Mouse (Mus musculus) midbrain, embryonic 12.5 days (tissue): ENCODE results near the gene Abcb8. TPM values are rescaled to one million over a fixed set of nuclear protein-coding genes. Genes with fewer than 3 reads are reported as not detected.

Experiments
- ATAC-seq: fragments of 200-750 bp; cut with Nextera tagmentation; 2 replicates; pipeline ENCODE4 v1.8.0; 2017; ENCODE audit warnings: low read depth, moderate TSS enrichment, moderate library complexity; ENCODE audit not compliant: low FRiP score
- H3K27ac ChIP-seq: fragments of 300-500 bp; sonication (generic); replicated peaks from 2 replicates; pipeline ENCODE4 v1.5.1; 2016; ENCODE audit warnings: mild to moderate bottlenecking
- H3K27me3 ChIP-seq: fragments of 300-500 bp; sonication (generic); 2 replicates; pipeline ENCODE4 v1.6.1; 2016; ENCODE audit warnings: mild to moderate bottlenecking
- H3K36me3 ChIP-seq: fragments of 300-500 bp; sonication (generic); 2 replicates; pipeline ENCODE4 v1.6.1; 2016
- H3K4me1 ChIP-seq: fragments of 300-500 bp; sonication (generic); 2 replicates; pipeline ENCODE4 v1.6.1; 2016
- H3K4me2 ChIP-seq: fragments of 300-500 bp; sonication (generic); replicated peaks from 2 replicates; pipeline ENCODE4 v1.6.1; 2016; ENCODE audit warnings: mild to moderate bottlenecking, moderate library complexity
- H3K4me3 ChIP-seq: fragments of 300-500 bp; sonication (generic); 2 replicates; pipeline ENCODE4 v1.5.1; 2016; ENCODE audit warnings: mild to moderate bottlenecking
- H3K9ac ChIP-seq: fragments of 300-500 bp; sonication (generic); replicated peaks from 2 replicates; pipeline ENCODE4 v1.6.1; 2016; ENCODE audit warnings: mild to moderate bottlenecking, moderate library complexity
- H3K9me3 ChIP-seq: fragments of 300-500 bp; sonication (generic); 2 replicates; pipeline ENCODE4 v1.6.1; 2016; ENCODE audit warnings: mild to moderate bottlenecking
- WGBS: fragments of 180-500 bp; shearing (Covaris S2); methylation state at CpG from one replicate; pipeline ENCODE4 v1.1.7; 2016; 5-methylcytosine and 5-hydroxymethylcytosine counted together
- polyA plus RNA-seq: library from polyadenylated mRNA; unstranded; fragments of >200 nt; fragmentation: Nextera tagmentation; extraction: Ambion mirVana; gene quantifications from 2 replicates; pipeline ENCODE4 v1.2.1, GENCODE M21; 2016

The Abcb8 gene
- polyA plus RNA-seq, 1 experiment from 2014 or later, result 48.0 TPM

- H3K27ac ChIP-seq, result peak overlapping the region; percentile 98
- ATAC-seq, result peak; percentile 62
- H3K4me1 ChIP-seq, result peaks cover 63% of the 10 kb centered on the region
- peak overlapping the region; percentile 54 for H3K9ac ChIP-seq
- no peaks in the 10 kb centered on the region for H3K9me3 ChIP-seq
- peaks cover 43% of the 10 kb centered on the region for H3K27me3 ChIP-seq
- H3K36me3 ChIP-seq, result no peaks in the 10 kb centered on the region
- H3K4me2 ChIP-seq, result peak overlapping the region; percentile 99
- H3K4me3 ChIP-seq, result peak overlapping the region; percentile 82
- under 1% methylated on average over 24 of the region's 24 CpGs for WGBS
These were observed 41.1 kb upstream of the Abcb8 start for GRCm38 (mm10) chr5:24352251-24352859.

- Histone ChIP-seq H3K9me3 (no peaks in the 10 kb centered on the region), H3K4me1 (peaks cover 56% of the 10 kb centered on the region), H3K27me3 (peaks cover 36% of the 10 kb centered on the region), H3K36me3 (no peaks in the 10 kb centered on the region), H3K27ac (peak overlapping the region; percentile 98), H3K4me2 (peak overlapping the region; percentile 99), H3K9ac (peak overlapping the region; percentile 54; the same call in 1 of the 2 replicates), H3K4me3 (no peak overlapping the region)
- ATAC-seq, result no peak
- WGBS, result 33% methylated on average over 4 of the region's 4 CpGs
These were observed 40.1 kb upstream of the Abcb8 start for GRCm38 (mm10) chr5:24353327-24353726.

GRCm38 (mm10) chr5:24356764-24357163, 36.7 kb upstream of the Abcb8 start:
- WGBS, result 57% methylated on average over 4 of the region's 4 CpGs
- ATAC-seq, result no peak
- Histone ChIP-seq H3K4me3 (no peak overlapping the region), H3K27me3 (peaks cover 11% of the 10 kb centered on the region), H3K9me3 (no peaks in the 10 kb centered on the region), H3K9ac (no peak overlapping the region), H3K4me2 (no peak overlapping the region), H3K27ac (no peak overlapping the region), H3K4me1 (peaks cover 28% of the 10 kb centered on the region), H3K36me3 (no peaks in the 10 kb centered on the region)

GRCm38 (mm10) chr5:24357461-24357860, 36.0 kb upstream of the Abcb8 start:
- no peak for ATAC-seq
- Histone ChIP-seq H3K4me1 (peaks cover 21% of the 10 kb centered on the region), H3K4me3 (no peak overlapping the region), H3K36me3 (no peaks in the 10 kb centered on the region), H3K9ac (no peak overlapping the region), H3K27me3 (peaks cover 11% of the 10 kb centered on the region), H3K4me2 (no peak overlapping the region), H3K27ac (no peak overlapping the region), H3K9me3 (no peaks in the 10 kb centered on the region)
- 12% methylated on average over 7 of the region's 7 CpGs for WGBS

DNA sequence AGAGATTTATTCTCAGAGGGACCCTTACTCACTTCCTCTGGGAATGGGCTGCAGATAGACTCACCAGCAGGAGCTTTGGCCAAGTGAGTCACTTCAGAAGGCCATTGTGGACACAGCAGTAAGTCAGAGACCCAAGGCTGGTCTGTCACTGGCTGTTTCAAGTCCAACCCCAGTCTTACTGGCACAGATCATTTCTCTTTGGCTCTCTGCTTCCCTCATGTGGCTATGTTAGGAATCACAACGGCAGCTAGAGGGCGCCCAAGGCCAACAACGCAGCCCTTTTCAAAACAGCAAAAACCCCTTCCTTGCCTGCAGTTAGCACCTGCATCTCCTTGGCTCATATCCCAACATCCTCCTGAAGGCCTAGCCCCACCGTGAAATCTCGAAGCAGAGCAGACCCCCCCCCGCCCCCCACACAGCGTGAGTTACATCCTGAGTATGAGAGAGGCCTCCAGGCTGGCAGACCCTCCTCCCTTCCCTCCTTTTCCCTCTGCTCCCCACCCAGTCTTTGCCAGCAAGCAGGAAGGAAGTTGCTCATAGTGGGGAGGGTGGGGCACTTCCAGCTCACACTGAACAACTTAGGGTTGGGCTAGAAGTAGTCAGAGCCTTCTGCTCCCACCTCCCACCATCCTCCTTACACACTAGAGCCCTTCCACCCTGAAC, 32.5 kb upstream of the Abcb8 start:
- 0% methylated on average over 7 of the region's 7 CpGs for WGBS
- Histone ChIP-seq H3K4me3 (no peak overlapping the region), H3K9ac (no peak overlapping the region), H3K27me3 (no peaks in the 10 kb centered on the region), H3K36me3 (no peaks in the 10 kb centered on the region), H3K27ac (no peak overlapping the region), H3K4me2 (no peak overlapping the region), H3K9me3 (no peaks in the 10 kb centered on the region), H3K4me1 (no peaks in the 10 kb centered on the region; the same call in 1 of the 2 replicates)
- ATAC-seq, result peak; percentile 45; the same call in 1 of the 2 replicates

GRCm38 (mm10) chr5:24363467-24363866, 30.0 kb upstream of the Abcb8 start:
- Histone ChIP-seq H3K27ac (no peak overlapping the region), H3K9ac (no peak overlapping the region), H3K4me2 (no peak overlapping the region), H3K36me3 (no peaks in the 10 kb centered on the region), H3K4me1 (no peaks in the 10 kb centered on the region; the same call in 1 of the 2 replicates), H3K4me3 (no peak overlapping the region), H3K9me3 (no peaks in the 10 kb centered on the region), H3K27me3 (no peaks in the 10 kb centered on the region)
- 81% methylated on average over 2 of the region's 2 CpGs for WGBS
- ATAC-seq, result no peak

- no peaks in the 10 kb centered on the region for H3K27me3 ChIP-seq
- H3K27ac ChIP-seq, result no peak overlapping the region
- no peak overlapping the region for H3K4me3 ChIP-seq
- H3K4me2 ChIP-seq, result no peak overlapping the region
- no peaks in the 10 kb centered on the region; the same call in 1 of the 2 replicates for H3K4me1 ChIP-seq
- H3K9ac ChIP-seq, result no peak overlapping the region
- ATAC-seq, result no peak
- H3K36me3 ChIP-seq, result no peaks in the 10 kb centered on the region
- H3K9me3 ChIP-seq, result no peaks in the 10 kb centered on the region
- 63% methylated on average over 3 of the region's 3 CpGs for WGBS
These were observed 29.4 kb upstream of the Abcb8 start for GRCm38 (mm10) chr5:24364061-24364460.

DNA sequence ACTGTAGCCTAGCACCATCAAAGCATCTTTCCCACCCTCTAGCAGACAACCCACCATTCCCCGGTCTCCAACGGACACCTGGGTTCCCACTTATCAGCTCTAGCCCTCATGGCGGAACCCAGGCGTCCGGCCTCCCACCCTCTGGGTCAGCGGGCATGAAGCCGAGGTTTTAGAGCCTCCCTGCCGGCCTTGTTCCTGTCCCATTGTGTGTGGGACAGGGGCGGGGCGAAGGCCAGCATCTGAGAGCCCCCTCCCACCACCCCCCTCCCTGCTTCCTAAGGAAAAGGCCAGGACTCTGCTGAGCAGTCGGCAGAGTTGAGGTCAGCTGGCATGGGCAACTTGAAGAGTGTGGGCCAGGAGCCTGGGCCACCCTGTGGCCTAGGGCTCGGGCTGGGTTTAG, 29.0 kb upstream of the Abcb8 start, which contains the start of gene Nos3:
Nos3 (plus strand) TSS at position 303 of the 400 bp plus-strand sequence.
- H3K4me3 ChIP-seq, result no peak within 1 kb of the TSS
- H3K36me3 ChIP-seq, result no peaks in the 10 kb centered on the region
- H3K27ac ChIP-seq, result no peak within 1 kb of the TSS
- H3K27me3 ChIP-seq, result no peaks in the 10 kb centered on the region
- H3K4me1 ChIP-seq, result no peaks in the 10 kb centered on the region; the same call in 1 of the 2 replicates
- H3K4me2 ChIP-seq, result no peak within 1 kb of the TSS
- 35% methylated on average over 12 of the region's 12 CpGs for WGBS
- no peaks in the 10 kb centered on the region for H3K9me3 ChIP-seq
- no peak for ATAC-seq
- H3K9ac ChIP-seq, result no peak within 1 kb of the TSS

DNA sequence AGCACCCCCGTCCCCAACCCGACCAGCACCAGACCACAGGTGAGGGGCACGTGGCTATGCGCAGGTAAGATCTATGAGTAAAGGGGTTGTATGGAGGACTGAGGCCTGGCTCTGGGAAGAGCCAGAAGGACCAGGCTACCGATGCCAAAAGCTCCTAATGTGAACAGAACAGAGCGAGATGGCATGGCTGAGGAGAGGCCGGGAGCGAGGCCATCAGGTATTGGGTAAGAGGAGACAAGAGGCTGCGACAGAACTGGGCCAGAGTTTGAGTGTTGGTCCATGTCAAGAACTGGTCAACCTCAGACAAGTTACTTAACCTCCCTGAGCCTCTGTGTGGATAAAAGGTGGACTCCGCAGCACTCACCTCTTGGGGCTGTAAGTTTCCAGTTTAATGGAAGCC, 28.5 kb upstream of the Abcb8 start:
- Histone ChIP-seq H3K27me3 (no peaks in the 10 kb centered on the region), H3K9ac (no peak overlapping the region), H3K27ac (no peak overlapping the region), H3K4me1 (no peaks in the 10 kb centered on the region; the same call in 1 of the 2 replicates), H3K36me3 (no peaks in the 10 kb centered on the region), H3K4me2 (no peak overlapping the region), H3K4me3 (no peak overlapping the region), H3K9me3 (no peaks in the 10 kb centered on the region)
- 88% methylated on average over 10 of the region's 10 CpGs for WGBS
- ATAC-seq, result no peak

GRCm38 (mm10) chr5:24365528-24365927, 27.9 kb upstream of the Abcb8 start:
- WGBS, result 55% methylated on average over 5 of the region's 5 CpGs
- H3K9ac ChIP-seq, result no peak overlapping the region
- H3K27ac ChIP-seq, result no peak overlapping the region
- no peak overlapping the region for H3K4me2 ChIP-seq
- no peaks in the 10 kb centered on the region for H3K36me3 ChIP-seq
- H3K4me3 ChIP-seq, result no peak overlapping the region
- no peaks in the 10 kb centered on the region for H3K9me3 ChIP-seq
- H3K4me1 ChIP-seq, result no peaks in the 10 kb centered on the region; the same call in 1 of the 2 replicates
- no peak for ATAC-seq
- no peaks in the 10 kb centered on the region for H3K27me3 ChIP-seq

DNA sequence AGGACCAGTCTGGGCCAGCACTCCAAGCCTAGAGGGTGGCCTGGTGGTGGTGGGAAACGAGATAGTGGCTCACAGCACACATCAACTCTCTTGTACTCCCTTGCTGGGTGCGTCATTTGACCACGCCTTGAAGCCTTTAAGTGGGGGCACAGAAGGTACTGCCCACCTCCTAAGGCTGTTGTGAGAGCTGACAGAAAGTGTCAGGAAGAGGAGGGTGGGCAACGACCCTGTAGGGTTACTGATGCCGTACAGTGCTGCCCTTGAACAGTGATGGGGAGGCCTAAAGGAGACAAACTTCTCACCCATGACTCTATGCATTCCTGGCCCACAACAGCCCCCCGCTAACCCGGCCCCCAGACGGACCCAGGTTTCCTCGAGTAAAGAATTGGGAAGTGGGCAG, 27.0 kb upstream of the Abcb8 start:
- WGBS, result 84% methylated on average over 9 of the region's 9 CpGs
- Histone ChIP-seq H3K27ac (no peak overlapping the region), H3K4me2 (no peak overlapping the region), H3K27me3 (no peaks in the 10 kb centered on the region), H3K9me3 (no peaks in the 10 kb centered on the region), H3K9ac (no peak overlapping the region), H3K4me3 (no peak overlapping the region), H3K4me1 (no peaks in the 10 kb centered on the region), H3K36me3 (no peaks in the 10 kb centered on the region)
- no peak for ATAC-seq

DNA sequence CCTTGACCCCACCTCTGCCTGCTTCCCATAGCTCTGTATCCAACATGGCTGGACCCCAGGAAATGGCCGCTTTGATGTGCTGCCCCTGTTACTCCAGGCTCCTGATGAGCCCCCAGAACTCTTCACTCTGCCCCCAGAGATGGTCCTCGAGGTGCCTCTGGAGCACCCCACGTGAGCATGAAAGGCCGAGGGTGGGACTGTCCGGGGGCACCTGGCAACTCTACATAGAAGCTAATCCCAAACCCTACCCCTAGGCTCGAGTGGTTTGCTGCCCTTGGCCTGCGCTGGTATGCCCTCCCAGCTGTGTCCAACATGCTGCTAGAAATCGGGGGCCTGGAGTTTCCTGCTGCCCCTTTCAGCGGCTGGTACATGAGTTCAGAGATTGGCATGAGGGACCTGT, 23.7 kb upstream of the Abcb8 start:
- Histone ChIP-seq H3K9me3 (no peaks in the 10 kb centered on the region), H3K4me3 (no peak overlapping the region), H3K4me1 (no peaks in the 10 kb centered on the region), H3K4me2 (no peak overlapping the region), H3K9ac (no peak overlapping the region), H3K27ac (no peak overlapping the region), H3K36me3 (no peaks in the 10 kb centered on the region), H3K27me3 (no peaks in the 10 kb centered on the region)
- ATAC-seq, result no peak
- 85% methylated on average over 9 of the region's 9 CpGs for WGBS
